Mouse (Mus musculus): ENCODE data around the gene H2afz. TPM values are rescaled to one million over a fixed set of nuclear protein-coding genes. Genes with fewer than 3 reads are reported as not detected.
A peak's percentile ranks its signal among the peaks of the same experiment; 100 is the strongest.
"Not testable (repeated sequence)": the region's sequence is repeated elsewhere in the genome, so short reads cannot be mapped to it uniquely, and the experiment has no call there.

Gene H2afz
- polyA plus RNA-seq, 1 experiment from 2014 or later, result 1,813 TPM

DNA sequence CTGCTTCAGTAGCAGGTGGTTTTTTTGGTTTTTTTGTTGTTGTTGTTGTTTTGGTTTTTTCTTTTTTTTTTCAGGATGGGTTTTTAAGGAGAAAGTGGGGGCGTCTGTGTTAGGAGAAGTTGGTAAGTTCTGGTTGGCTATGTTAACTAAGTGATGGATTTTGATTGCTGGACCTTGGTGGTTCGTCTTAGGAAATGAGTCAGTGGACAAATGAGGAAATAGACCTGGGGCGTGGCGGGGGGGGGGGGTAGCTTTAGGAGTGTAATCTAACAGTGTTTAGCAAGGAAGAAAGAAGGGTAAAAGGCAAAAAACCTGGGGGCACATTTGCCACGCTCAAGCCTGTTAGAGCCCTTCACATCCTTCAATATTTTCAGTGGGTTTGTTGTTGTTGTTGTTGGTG is 17.7 kb upstream of the H2afz start:
- Histone ChIP-seq H3K27me3 (replicated peaks) (no peaks in the 10 kb centered on the region), H3K4me1 (no peaks in the 10 kb centered on the region), H3K4me2 (replicated peaks) (no peak overlapping the region), H3K4me3 (no peak overlapping the region), H3K36me3 (no peaks in the 10 kb centered on the region), H3K9ac (no peak overlapping the region), H3K27ac (no peak overlapping the region), H3K9me3 (no peaks in the 10 kb centered on the region)
- no peak for ATAC-seq (ENCODE audit: low FRiP score, low read depth)
- 84% methylated on average over 5 of the region's 5 CpGs for whole genome bisulfite sequencing

- no peak overlapping the region for H3K4me2 ChIP-seq (replicated peaks)
- H3K4me3 ChIP-seq, result no peak overlapping the region
- no peak for ATAC-seq (ENCODE audit: low FRiP score, low read depth)
- H3K27me3 ChIP-seq (replicated peaks), result no peaks in the 10 kb centered on the region
- no peaks in the 10 kb centered on the region for H3K9me3 ChIP-seq
- H3K9ac ChIP-seq, result no peak overlapping the region
- H3K4me1 ChIP-seq, result no peaks in the 10 kb centered on the region
- no peaks in the 10 kb centered on the region for H3K36me3 ChIP-seq
- no peak overlapping the region for H3K27ac ChIP-seq
- WGBS, result 94% methylated on average over 9 of the region's 9 CpGs
These were observed 15.9 kb upstream of the H2afz start for GRCm38 (mm10) chr3:137848354-137848753.

- no peak for ATAC-seq (ENCODE audit: low FRiP score, low read depth)
- Histone ChIP-seq H3K4me2 (replicated peaks) (no peak overlapping the region), H3K4me1 (no peaks in the 10 kb centered on the region), H3K27me3 (replicated peaks) (no peaks in the 10 kb centered on the region), H3K36me3 (no peaks in the 10 kb centered on the region), H3K27ac (no peak overlapping the region), H3K9ac (no peak overlapping the region), H3K4me3 (no peak overlapping the region), H3K9me3 (no peaks in the 10 kb centered on the region)
- 91% methylated on average over 5 of the region's 5 CpGs for WGBS
These were observed 14.6 kb upstream of the H2afz start for GRCm38 (mm10) chr3:137849697-137850096.

DNA sequence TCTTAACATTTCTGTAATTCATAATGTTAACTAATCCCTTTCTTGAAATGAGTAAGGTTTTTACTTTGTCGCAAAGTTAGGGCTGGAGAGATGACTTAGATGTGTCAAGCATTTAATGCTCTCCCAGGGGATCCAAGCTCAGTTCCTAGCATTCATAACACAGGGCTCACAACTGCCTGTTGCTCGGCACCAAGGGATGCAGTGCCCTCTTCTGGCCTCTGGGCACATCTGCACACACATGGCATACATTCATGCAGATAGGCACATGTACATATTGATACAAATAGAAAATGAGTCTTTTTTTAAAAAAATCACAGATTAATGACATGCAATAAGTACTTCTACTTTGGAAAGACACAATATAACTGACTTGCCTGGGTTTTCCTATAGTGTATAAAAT is 13.1 kb upstream of the H2afz start:
- H3K36me3 ChIP-seq, result no peaks in the 10 kb centered on the region
- no peak overlapping the region for H3K4me2 ChIP-seq (replicated peaks)
- WGBS, result 92% methylated on average over 2 of the region's 2 CpGs
- no peaks in the 10 kb centered on the region for H3K4me1 ChIP-seq
- no peak overlapping the region for H3K4me3 ChIP-seq
- ATAC-seq (ENCODE audit: low FRiP score, low read depth), result no peak
- no peaks in the 10 kb centered on the region for H3K9me3 ChIP-seq
- H3K27me3 ChIP-seq (replicated peaks), result no peaks in the 10 kb centered on the region
- H3K9ac ChIP-seq, result no peak overlapping the region
- H3K27ac ChIP-seq, result no peak overlapping the region

GRCm38 (mm10) chr3:137853011-137853410 is 11.3 kb upstream of the H2afz start:
- not testable (repeated sequence) for H3K9ac ChIP-seq; H3K27me3 ChIP-seq (replicated peaks); H3K4me2 ChIP-seq (replicated peaks); H3K36me3 ChIP-seq; H3K4me3 ChIP-seq; ATAC-seq (ENCODE audit: low FRiP score, low read depth); H3K27ac ChIP-seq; H3K4me1 ChIP-seq; H3K9me3 ChIP-seq
- WGBS, result 91% methylated on average over 1 of the region's 1 CpGs

GRCm38 (mm10) chr3:137855328-137855727 is 9.0 kb upstream of the H2afz start:
- 76% methylated on average over 3 of the region's 3 CpGs for WGBS
- Histone ChIP-seq H3K27me3 (replicated peaks) (no peaks in the 10 kb centered on the region), H3K4me3 (no peak overlapping the region)

GRCm38 (mm10) chr3:137856061-137856460 is 8.2 kb upstream of the H2afz start:
- no peak for ATAC-seq (ENCODE audit: low FRiP score, low read depth)
- H3K27ac ChIP-seq, result no peak overlapping the region
- H3K4me2 ChIP-seq (replicated peaks), result no peak overlapping the region
- no peak overlapping the region for H3K4me3 ChIP-seq
- no peaks in the 10 kb centered on the region for H3K36me3 ChIP-seq
- no peaks in the 10 kb centered on the region for H3K4me1 ChIP-seq
- no peak overlapping the region for H3K9ac ChIP-seq
- whole genome bisulfite sequencing, result 84% methylated on average over 7 of the region's 7 CpGs
- H3K9me3 ChIP-seq, result no peaks in the 10 kb centered on the region
- no peaks in the 10 kb centered on the region for H3K27me3 ChIP-seq (replicated peaks)

More at GRCm38 (mm10) chr3:137855328-137855727, 9.0 kb upstream of the H2afz start:
- H3K4me1 ChIP-seq, result no peaks in the 10 kb centered on the region
- H3K4me2 ChIP-seq (replicated peaks), result no peak overlapping the region
- ATAC-seq (ENCODE audit: low FRiP score, low read depth), result no peak
- H3K9me3 ChIP-seq, result no peaks in the 10 kb centered on the region
- H3K36me3 ChIP-seq, result no peaks in the 10 kb centered on the region
- no peak overlapping the region for H3K9ac ChIP-seq
- H3K27ac ChIP-seq, result no peak overlapping the region

- no peak for ATAC-seq (ENCODE audit: low FRiP score, low read depth)
- no peak overlapping the region for H3K4me2 ChIP-seq (replicated peaks)
- WGBS, result 84% methylated on average over 8 of the region's 8 CpGs
- no peaks in the 10 kb centered on the region for H3K9me3 ChIP-seq
- no peak overlapping the region for H3K9ac ChIP-seq
- H3K27me3 ChIP-seq (replicated peaks), result no peaks in the 10 kb centered on the region
- no peak overlapping the region for H3K27ac ChIP-seq
- no peak overlapping the region for H3K4me3 ChIP-seq
- H3K4me1 ChIP-seq, result no peaks in the 10 kb centered on the region
- no peaks in the 10 kb centered on the region for H3K36me3 ChIP-seq
These were observed 3.7 kb upstream of the H2afz start for GRCm38 (mm10) chr3:137860394-137861170.

- no peaks in the 10 kb centered on the region for H3K27me3 ChIP-seq (replicated peaks)
- H3K4me3 ChIP-seq, result no peak overlapping the region
- H3K9me3 ChIP-seq, result no peaks in the 10 kb centered on the region
- no peak overlapping the region for H3K9ac ChIP-seq
- H3K36me3 ChIP-seq, result no peaks in the 10 kb centered on the region
- H3K4me1 ChIP-seq, result peaks cover 3% of the 10 kb centered on the region; the same call in 1 of the 2 replicates
- no peak for ATAC-seq (ENCODE audit: low FRiP score, low read depth)
- 85% methylated on average over 4 of the region's 4 CpGs for WGBS
- H3K27ac ChIP-seq, result no peak overlapping the region
- no peak overlapping the region for H3K4me2 ChIP-seq (replicated peaks)
These were observed 2.9 kb upstream of the H2afz start for GRCm38 (mm10) chr3:137861436-137861835.

DNA sequence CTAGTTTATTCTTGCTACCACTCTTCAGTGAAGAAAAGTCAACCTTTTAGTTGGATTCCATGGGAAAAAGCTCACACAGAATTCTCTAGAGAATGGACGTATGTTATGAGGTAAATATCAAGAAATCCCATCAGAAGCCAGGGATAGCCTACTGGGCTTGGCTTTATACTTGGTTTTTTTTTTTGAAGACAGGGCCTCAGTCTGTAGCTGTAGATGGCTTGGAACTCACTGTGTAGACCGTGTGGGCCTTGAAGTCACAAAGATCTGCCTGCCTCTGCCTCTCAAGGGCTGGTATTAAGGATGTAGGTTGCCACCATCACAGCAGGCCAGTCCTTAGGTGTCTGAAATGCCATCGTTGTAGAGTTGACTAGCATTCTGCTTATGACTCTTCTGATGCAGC is 1.7 kb upstream of the H2afz start:
- ATAC-seq (ENCODE audit: low FRiP score, low read depth), result no peak

GRCm38 (mm10) chr3:137863330-137864123 is 760 bp upstream of the H2afz start:
- Histone ChIP-seq H3K4me2 (replicated peaks) (peak overlapping the region; percentile 67), H3K27ac (peak overlapping the region; percentile 59), H3K27me3 (replicated peaks) (no peaks in the 10 kb centered on the region), H3K4me3 (peak overlapping the region; percentile 90), H3K9ac (peak overlapping the region; percentile 67), H3K36me3 (peaks cover 5% of the 10 kb centered on the region; the same call in 1 of the 2 replicates), H3K9me3 (no peaks in the 10 kb centered on the region), H3K4me1 (peaks cover 12% of the 10 kb centered on the region)
- ATAC-seq (ENCODE audit: low FRiP score, low read depth), result no peak; the same call in 1 of the 2 replicates
- 41% methylated on average over 22 of the region's 22 CpGs for WGBS

More for the DNA sequence above, 1.7 kb upstream of the H2afz start:
- Histone ChIP-seq H3K27me3 (replicated peaks) (no peaks in the 10 kb centered on the region), H3K36me3 (peaks cover 5% of the 10 kb centered on the region; the same call in 1 of the 2 replicates), H3K9ac (no peak overlapping the region), H3K27ac (no peak overlapping the region), H3K4me2 (replicated peaks) (no peak overlapping the region), H3K9me3 (no peaks in the 10 kb centered on the region), H3K4me3 (no peak overlapping the region), H3K4me1 (peaks cover 12% of the 10 kb centered on the region)
- 95% methylated on average over 3 of the region's 3 CpGs for WGBS
